Mouse (Mus musculus): ENCODE measurements around the gene Il4i1.

DNA sequence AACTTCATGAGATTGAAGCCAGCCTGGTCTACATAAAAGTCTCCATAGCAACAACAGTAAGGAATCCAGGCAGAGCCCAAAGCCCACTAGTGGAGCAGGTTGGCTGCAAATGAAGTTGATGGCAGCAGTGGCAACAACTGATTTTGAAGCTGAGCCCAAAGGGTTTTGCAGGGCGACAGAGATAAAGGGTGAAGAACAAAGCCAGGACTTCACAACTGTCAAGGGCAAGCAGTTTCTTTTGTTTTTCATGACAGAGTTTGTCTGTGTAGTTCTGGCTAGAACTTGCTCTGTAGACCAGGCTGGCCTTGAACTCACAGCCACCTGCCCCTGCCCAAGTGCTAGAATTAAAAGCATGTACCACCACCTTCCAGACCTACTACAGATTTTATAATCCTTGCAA, 55.0 kb downstream of the Il4i1 start:
- TF ChIP-seq CTCF (conservative IDR thresholded peaks at IDR 0.05; ENCODE audit: low read length) (no peak), NANOG (IDR thresholded peaks at IDR 0.05; ENCODE audit: borderline replicate concordance, low read length) (no peak)
